Mouse (Mus musculus) retina, embryonic 14.5 days (tissue): Measurements from ENCODE around the gene Ifnar1.

Source experiments
- DNase-seq: peaks from one replicate; pipeline ENCODE4 v3.0.0-alpha.2; 2015; ENCODE audit warnings: low spot score

Ifnar1 gene

GRCm38 (mm10) chr16:91541573-91542081, 56.6 kb downstream of the Ifnar1 start:
- peak; percentile 54 for DNase-seq

GRCm38 (mm10) chr16:91543619-91544018, 58.6 kb downstream of the Ifnar1 start:
- no peak for DNase-seq

- DNase-seq = no peak
Observed at GRCm38 (mm10) chr16:91545597-91546281, 60.7 kb downstream of the Ifnar1 start.

GRCm38 (mm10) chr16:91546391-91546835, 61.4 kb downstream of the Ifnar1 start:
- peak; percentile 31 for DNase-seq

GRCm38 (mm10) chr16:91546836-91547741, 62.1 kb downstream of the Ifnar1 start, which contains the start of gene Ifngr2:
TSS of gene Ifngr2 (plus strand) at chr16:91547072.
- peak; percentile 62 for DNase-seq

- no peak for DNase-seq
Observed at GRCm38 (mm10) chr16:91547974-91548373, 62.9 kb downstream of the Ifnar1 start.

GRCm38 (mm10) chr16:91548586-91548985, 63.5 kb downstream of the Ifnar1 start:
- no peak for DNase-seq

- no peak for DNase-seq
Observed at GRCm38 (mm10) chr16:91548996-91549395, 64.0 kb downstream of the Ifnar1 start.

- DNase-seq = no peak
Observed at GRCm38 (mm10) chr16:91549616-91550015, 64.6 kb downstream of the Ifnar1 start.

- DNase-seq = no peak
Observed at GRCm38 (mm10) chr16:91551081-91551524, 66.1 kb downstream of the Ifnar1 start.

GRCm38 (mm10) chr16:91552072-91552471, 67.0 kb downstream of the Ifnar1 start:
- no peak for DNase-seq

GRCm38 (mm10) chr16:91553625-91554024, 68.6 kb downstream of the Ifnar1 start:
- no peak for DNase-seq

GRCm38 (mm10) chr16:91555017-91555605, 70.1 kb downstream of the Ifnar1 start:
- DNase-seq = no peak

GRCm38 (mm10) chr16:91556659-91557058, 71.6 kb downstream of the Ifnar1 start:
- DNase-seq = no peak
